Mouse (Mus musculus) liver, embryonic 14.5 days (tissue): ENCODE results near the gene Acot7.

Experiments used
- CTCF ChIP-seq: IDR thresholded peaks from 2 replicates; pipeline ENCODE4 v1.5.1; 2016; ENCODE audit warnings: antibody characterized with exemption, low read depth, control low read depth
- EP300 ChIP-seq: IDR thresholded peaks from 2 replicates; pipeline ENCODE4 v1.6.1; 2016; ENCODE audit warnings: antibody characterized with exemption, low read depth

DNA sequence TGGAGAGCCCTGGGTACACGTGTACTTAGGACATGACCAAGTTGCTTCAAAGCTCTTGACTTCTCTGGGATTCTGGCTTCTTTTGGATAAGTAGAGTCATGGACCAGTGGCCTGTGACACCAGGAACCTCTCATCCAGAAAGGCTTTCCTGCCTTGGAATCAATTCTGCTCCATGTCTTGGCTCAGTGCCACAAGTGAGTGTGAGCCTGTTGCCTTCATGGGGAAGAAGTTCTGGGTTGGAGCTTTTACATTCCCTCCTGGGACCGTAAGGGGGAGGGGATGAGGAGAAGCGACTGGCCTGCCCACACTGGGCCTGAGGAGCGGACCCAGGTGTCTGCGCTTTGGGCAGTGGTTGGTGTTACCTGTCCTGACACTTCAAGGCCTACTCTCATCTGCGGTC lies 44.2 kb downstream of the Acot7 start:
- TF ChIP-seq CTCF (no peak), EP300 (no peak)
